Mouse (Mus musculus) E14TG2a.4 (cell line): ENCODE results near the gene Cldn6.

Experiments used
- CTCF ChIP-seq: conservative IDR thresholded peaks from 2 replicates; pipeline ENCODE4 v1.5.1; 2014; ENCODE audit warnings: low read length
- NANOG ChIP-seq: IDR thresholded peaks from 2 replicates; pipeline ENCODE4 v1.6.1; 2014; ENCODE audit warnings: borderline replicate concordance, low read length, mixed read lengths
- POU5F1 ChIP-seq: IDR thresholded peaks from 2 replicates; pipeline ENCODE4 v1.6.1; 2014; ENCODE audit warnings: low read length, borderline replicate concordance

DNA sequence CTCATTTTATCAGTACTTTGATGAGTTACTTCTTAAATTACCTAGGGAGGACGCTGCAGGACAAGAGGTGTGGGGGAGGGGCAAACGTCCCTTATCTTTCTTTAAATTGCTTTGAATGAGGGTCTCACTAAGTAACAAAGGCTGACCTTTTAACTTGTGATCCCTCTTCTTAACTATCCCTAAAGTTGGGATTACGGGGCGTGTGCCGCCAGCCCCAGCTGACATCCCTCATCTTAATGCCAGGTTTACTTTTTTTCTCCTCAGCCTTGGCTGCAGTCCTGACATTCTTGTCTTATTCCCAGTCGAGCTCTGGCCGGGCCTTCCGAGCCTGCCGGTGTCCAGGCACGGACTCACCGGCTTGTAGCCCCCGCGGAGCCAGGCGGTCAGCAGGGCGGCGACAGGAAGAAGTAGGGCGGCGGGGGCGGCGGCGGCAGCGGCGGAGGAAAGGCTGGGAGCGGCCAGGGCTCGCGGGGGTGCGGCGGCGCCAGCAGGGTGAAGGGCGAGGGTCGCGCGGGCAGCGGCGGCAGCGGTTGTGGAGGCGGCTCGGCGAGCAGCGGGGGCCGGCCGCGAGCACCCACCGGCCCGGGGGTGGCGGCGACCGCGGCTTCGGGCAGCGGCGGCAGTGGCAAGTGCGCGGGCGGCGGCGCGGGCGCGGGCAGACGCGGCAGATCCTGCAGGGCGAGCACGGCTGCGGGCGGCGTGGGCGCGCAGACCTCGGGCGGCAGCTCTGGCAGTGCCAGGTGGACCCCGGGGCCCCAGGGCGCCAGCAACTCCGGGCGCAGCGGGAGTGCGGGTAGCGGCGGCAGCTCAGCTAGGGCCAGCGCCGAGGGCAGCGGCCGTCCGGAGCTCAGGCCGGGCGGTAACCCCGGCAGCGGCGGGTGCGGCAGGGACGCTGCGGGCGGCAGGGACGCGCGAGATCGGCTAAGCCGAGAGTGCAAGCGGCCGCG is 20.4 kb downstream of the Cldn6 start:
- no peak for TF ChIP-seq CTCF
- no peak for TF ChIP-seq POU5F1
- TF ChIP-seq NANOG: no peak
